In genomic region chr17:93158280-93158851, GRCm38 (mm10) we compare ENCODE assay signal across 9 mouse cellular contexts. TPM values are rescaled to one million over a fixed set of nuclear protein-coding genes. Genes with fewer than 3 reads are reported as not detected.
DNase-seq lines count a peak whose midpoint lies in the region; ATAC-seq and TF ChIP-seq lines count a peak whose summit lies in the region.
"Had no signal": no experiment of that assay in that cellular context is flagged by ENCODE, and none has a peak within 500 bp of the region (broad histone marks: within the 10 kb centered on the region; RNA-seq: fewer than 3 reads in every experiment).

No protein-coding gene starts in this region.

- H3K27me3 ChIP-seq in hindbrain, postnatal 0 days (ENCODE audit: insufficient read depth, low read length), result no peaks in the 10 kb centered on the region
- H3K27me3 ChIP-seq in midbrain, embryonic 13.5 days, result no peaks in the 10 kb centered on the region
- H3K27me3 ChIP-seq: embryonic facial prominence, embryonic 15.5 days had no signal

- peak; percentile 70; the same call in 1 of the 2 replicates for ATAC-seq in hindbrain, postnatal 0 days
- peak; percentile 69 for ATAC-seq in midbrain, embryonic 13.5 days

- intact Hi-C loops in heart, postnatal 36 days (cut with DNase I), result loop anchor here (5.0 kb wide), 1 partner anchor 1574 kb away; no protein-coding TSS in a partner anchor
- intact Hi-C loops in left cerebral cortex, adult 2 months (cut with DNase I), result loop anchor here (2.0 kb wide), 1 partner anchor 1578 kb away; no protein-coding TSS in a partner anchor

- H3K4me1 ChIP-seq in hindbrain, postnatal 0 days (ENCODE audit: insufficient read depth, low read length), result no peaks in the 10 kb centered on the region
- H3K4me1 ChIP-seq in midbrain, embryonic 13.5 days (replicated peaks), result no peaks in the 10 kb centered on the region
- H3K4me1 ChIP-seq: embryonic facial prominence, embryonic 15.5 days had no signal

- no peak overlapping the region for H3K9ac ChIP-seq in hindbrain, postnatal 0 days (replicated peaks; ENCODE audit: low read length)
- no peak overlapping the region for H3K9ac ChIP-seq in midbrain, embryonic 13.5 days (replicated peaks)
- H3K9ac ChIP-seq: embryonic facial prominence, embryonic 15.5 days had no signal

- H3K4me2 ChIP-seq in hindbrain, postnatal 0 days (ENCODE audit: low read depth, low read length), result no peak overlapping the region
- no peak overlapping the region for H3K4me2 ChIP-seq in midbrain, embryonic 13.5 days (replicated peaks)
- H3K4me2 ChIP-seq: embryonic facial prominence, embryonic 15.5 days had no signal

- H3K27ac ChIP-seq in hindbrain, postnatal 0 days, result no peak overlapping the region
- no peak overlapping the region for H3K27ac ChIP-seq in left cerebral cortex, adult 2 months
- no peak overlapping the region for H3K27ac ChIP-seq in midbrain, embryonic 13.5 days
- H3K27ac ChIP-seq: embryonic facial prominence, embryonic 15.5 days had no signal

- TF ChIP-seq CTCF in hindbrain, postnatal 0 days (IDR thresholded peaks at IDR 0.05; ENCODE audit: low read depth), result peak; percentile 84
- TF ChIP-seq CTCF in left cerebral cortex, adult 2 months (IDR thresholded peaks at IDR 0.05), result peak; percentile 85

- 38% methylated on average over 1 of the region's 1 CpGs for WGBS in hindbrain, postnatal 0 days
- WGBS in midbrain, embryonic 13.5 days, result 38% methylated on average over 1 of the region's 1 CpGs

- H3K4me3 ChIP-seq in hindbrain, postnatal 0 days (ENCODE audit: low read length), result no peak overlapping the region
- no peak overlapping the region for H3K4me3 ChIP-seq in left cerebral cortex, adult 2 months
- no peak overlapping the region for H3K4me3 ChIP-seq in midbrain, embryonic 13.5 days (replicated peaks)
- H3K4me3 ChIP-seq: embryonic facial prominence, embryonic 15.5 days had no signal

- H3K9me3 ChIP-seq in hindbrain, postnatal 0 days (ENCODE audit: low read length), result no peaks in the 10 kb centered on the region
- no peaks in the 10 kb centered on the region for H3K9me3 ChIP-seq in midbrain, embryonic 13.5 days
- H3K9me3 ChIP-seq: embryonic facial prominence, embryonic 15.5 days had no signal

- H3K36me3 ChIP-seq in hindbrain, postnatal 0 days (ENCODE audit: insufficient read depth, low read length), result no peaks in the 10 kb centered on the region
- H3K36me3 ChIP-seq in midbrain, embryonic 13.5 days, result no peaks in the 10 kb centered on the region
- H3K36me3 ChIP-seq: embryonic facial prominence, embryonic 15.5 days had no signal

- DNase-seq in heart, postnatal 36 days, result peak; percentile 1 to 12
- no peak for DNase-seq in heart, adult 9 months (ENCODE audit: low spot score in 2 of 2)
- peak; percentile 71 for DNase-seq in adipocyte (ENCODE audit: low spot score)
- peak; percentile 87 for DNase-seq in embryo, embryonic 10.5 days (ENCODE audit: low spot score)
- DNase-seq in hindbrain, postnatal 0 days (ENCODE audit: low spot score), result peak; percentile 79
- peak; percentile 47 to 62 for DNase-seq in left cerebral cortex, adult 2 months (ENCODE audit: extremely low spot score in 1 of 2, low spot score in 2 of 2)
- peak; percentile 8 for DNase-seq in thymus, postnatal 14 days

RNA-seq across cellular contexts. Expression of gene Adcyap1, which starts 40.5 kb away (rescaled TPM):
- not detected for total RNA-seq in heart, postnatal 36 days (2021)
- 21.2 and 29.1 TPM in 2 replicates for total RNA-seq in hindbrain, postnatal 0 days (2014; rRNA removed)
- 34.8 and 36.4 TPM in 2 replicates for polyA plus RNA-seq in hindbrain, postnatal 0 days (2015; fragmentation: Nextera tagmentation; extraction: Ambion mirVana)
- 10 to 100 TPM; 38.6 to 48.9 TPM for total RNA-seq in left cerebral cortex, adult 2 months (2021)
- 18.8 and 20.3 TPM in 2 replicates for polyA plus RNA-seq in midbrain, embryonic 13.5 days (2015; fragmentation: Nextera tagmentation; extraction: Ambion mirVana)

Comparison
In these comparisons a context has a peak if more than half of its experiments do, and no peak if none do; other contexts are left out.
1. DNase-seq: peak in heart, postnatal 36 days (2 of 2), adipocyte (single experiment), embryo, embryonic 10.5 days (single experiment), hindbrain, postnatal 0 days (single experiment), left cerebral cortex, adult 2 months (2 of 2) and thymus, postnatal 14 days (single experiment); none in heart, adult 9 months (0 of 2).
2. RNA of gene Adcyap1, which starts 40.5 kb away (total RNA-seq): 38.6 to 48.9 TPM in left cerebral cortex, adult 2 months and 21.2 to 29.1 TPM in hindbrain, postnatal 0 days; not detected in heart, postnatal 36 days; every median in the first group is over 10 times any median in the second.